Mouse (Mus musculus): ENCODE results near the gene Adgrl4. TPM values are rescaled to one million over a fixed set of nuclear protein-coding genes. Genes with fewer than 3 reads are reported as not detected.

Adgrl4 gene
- polyA plus RNA-seq, 1 experiment, result not detected

GRCm38 (mm10) chr3:151557125-151557524 lies 119.4 kb downstream of the Adgrl4 start:
- WGBS, result 74% methylated on average over 2 of the region's 2 CpGs
- TF ChIP-seq CTCF (IDR thresholded peaks at IDR 0.05; ENCODE audit: insufficient read depth, low read depth, low read length), result no peak
- no peak for TF ChIP-seq POLR2A (IDR thresholded peaks at IDR 0.05; ENCODE audit: insufficient read depth, low read depth, low read length)
- Histone ChIP-seq H3K27ac (ENCODE audit: insufficient read depth, low read depth, low read length) (no peak overlapping the region), H3K4me1 (ENCODE audit: control insufficient read depth, insufficient read depth, low read length) (no peaks in the 10 kb centered on the region), H3K4me3 (ENCODE audit: insufficient read depth, low read depth, low read length) (no peak overlapping the region)

- Histone ChIP-seq H3K27ac (ENCODE audit: insufficient read depth, low read depth, low read length) (no peak overlapping the region), H3K4me1 (ENCODE audit: control insufficient read depth, insufficient read depth, low read length) (no peaks in the 10 kb centered on the region), H3K4me3 (ENCODE audit: insufficient read depth, low read depth, low read length) (no peak overlapping the region)
- 84% methylated on average over 5 of the region's 5 CpGs for WGBS
- no peak for TF ChIP-seq POLR2A (IDR thresholded peaks at IDR 0.05; ENCODE audit: insufficient read depth, low read depth, low read length)
- TF ChIP-seq CTCF (IDR thresholded peaks at IDR 0.05; ENCODE audit: insufficient read depth, low read depth, low read length), result no peak
These were observed 119.9 kb downstream of the Adgrl4 start for GRCm38 (mm10) chr3:151557607-151558006.

- Histone ChIP-seq H3K4me3 (ENCODE audit: insufficient read depth, low read depth, low read length) (no peak overlapping the region), H3K27ac (ENCODE audit: insufficient read depth, low read depth, low read length) (no peak overlapping the region), H3K4me1 (ENCODE audit: control insufficient read depth, insufficient read depth, low read length) (no peaks in the 10 kb centered on the region)
- TF ChIP-seq CTCF (IDR thresholded peaks at IDR 0.05; ENCODE audit: insufficient read depth, low read depth, low read length), result no peak
- no peak for TF ChIP-seq POLR2A (IDR thresholded peaks at IDR 0.05; ENCODE audit: insufficient read depth, low read depth, low read length)
- 79% methylated on average over 4 of the region's 4 CpGs for WGBS
These were observed 120.7 kb downstream of the Adgrl4 start for GRCm38 (mm10) chr3:151558374-151558773.

GRCm38 (mm10) chr3:151565664-151566621 lies 128.3 kb downstream of the Adgrl4 start:
- WGBS, result 46% methylated on average over 16 of the region's 16 CpGs
- no peak for TF ChIP-seq POLR2A (IDR thresholded peaks at IDR 0.05; ENCODE audit: insufficient read depth, low read depth, low read length)
- no peak for TF ChIP-seq CTCF (IDR thresholded peaks at IDR 0.05; ENCODE audit: insufficient read depth, low read depth, low read length)
- Histone ChIP-seq H3K4me3 (ENCODE audit: insufficient read depth, low read depth, low read length) (no peak overlapping the region), H3K4me1 (ENCODE audit: control insufficient read depth, insufficient read depth, low read length) (no peaks in the 10 kb centered on the region), H3K27ac (ENCODE audit: insufficient read depth, low read depth, low read length) (no peak overlapping the region)

GRCm38 (mm10) chr3:151566629-151567028 lies 128.9 kb downstream of the Adgrl4 start:
- no peak for TF ChIP-seq POLR2A (IDR thresholded peaks at IDR 0.05; ENCODE audit: insufficient read depth, low read depth, low read length)
- Histone ChIP-seq H3K4me3 (ENCODE audit: insufficient read depth, low read depth, low read length) (no peak overlapping the region), H3K27ac (ENCODE audit: insufficient read depth, low read depth, low read length) (no peak overlapping the region), H3K4me1 (ENCODE audit: control insufficient read depth, insufficient read depth, low read length) (no peaks in the 10 kb centered on the region)
- 51% methylated on average over 5 of the region's 5 CpGs for WGBS

GRCm38 (mm10) chr3:151567541-151567940 lies 129.9 kb downstream of the Adgrl4 start:
- TF ChIP-seq CTCF (IDR thresholded peaks at IDR 0.05; ENCODE audit: insufficient read depth, low read depth, low read length) (no peak), POLR2A (IDR thresholded peaks at IDR 0.05; ENCODE audit: insufficient read depth, low read depth, low read length) (no peak)
- no peaks in the 10 kb centered on the region for H3K4me1 ChIP-seq (ENCODE audit: control insufficient read depth, insufficient read depth, low read length)
- WGBS, result 49% methylated on average over 3 of the region's 3 CpGs
- no peak overlapping the region for H3K27ac ChIP-seq (ENCODE audit: insufficient read depth, low read depth, low read length)
- no peak overlapping the region for H3K4me3 ChIP-seq (ENCODE audit: insufficient read depth, low read depth, low read length)

GRCm38 (mm10) chr3:151572089-151572488 lies 134.4 kb downstream of the Adgrl4 start:
- Histone ChIP-seq H3K4me3 (ENCODE audit: insufficient read depth, low read depth, low read length) (no peak overlapping the region), H3K27ac (ENCODE audit: insufficient read depth, low read depth, low read length) (no peak overlapping the region), H3K4me1 (ENCODE audit: control insufficient read depth, insufficient read depth, low read length) (no peaks in the 10 kb centered on the region)
- WGBS, result 56% methylated on average over 5 of the region's 5 CpGs
- no peak for TF ChIP-seq CTCF (IDR thresholded peaks at IDR 0.05; ENCODE audit: insufficient read depth, low read depth, low read length)
- no peak for TF ChIP-seq POLR2A (IDR thresholded peaks at IDR 0.05; ENCODE audit: insufficient read depth, low read depth, low read length)

- no peak overlapping the region for H3K4me3 ChIP-seq (ENCODE audit: insufficient read depth, low read depth, low read length)
- H3K27ac ChIP-seq (ENCODE audit: insufficient read depth, low read depth, low read length), result no peak overlapping the region
- 53% methylated on average over 7 of the region's 7 CpGs for WGBS
- TF ChIP-seq POLR2A (IDR thresholded peaks at IDR 0.05; ENCODE audit: insufficient read depth, low read depth, low read length) (no peak), CTCF (IDR thresholded peaks at IDR 0.05; ENCODE audit: insufficient read depth, low read depth, low read length) (no peak)
- no peaks in the 10 kb centered on the region for H3K4me1 ChIP-seq (ENCODE audit: control insufficient read depth, insufficient read depth, low read length)
These were observed 137.6 kb downstream of the Adgrl4 start for GRCm38 (mm10) chr3:151575292-151575691.

- H3K4me3 ChIP-seq (ENCODE audit: insufficient read depth, low read depth, low read length), result no peak overlapping the region
- TF ChIP-seq POLR2A (IDR thresholded peaks at IDR 0.05; ENCODE audit: insufficient read depth, low read depth, low read length) (no peak), CTCF (IDR thresholded peaks at IDR 0.05; ENCODE audit: insufficient read depth, low read depth, low read length) (no peak)
- no peak overlapping the region; the same call in 1 of the 2 replicates for H3K27ac ChIP-seq (ENCODE audit: insufficient read depth, low read depth, low read length)
- H3K4me1 ChIP-seq (ENCODE audit: control insufficient read depth, insufficient read depth, low read length), result no peaks in the 10 kb centered on the region
- 36% methylated on average over 3 of the region's 3 CpGs for WGBS
These were observed 138.5 kb downstream of the Adgrl4 start for GRCm38 (mm10) chr3:151576155-151576554.

Data from olfactory bulb, adult 2 months (tissue).